Mouse (Mus musculus) embryonic facial prominence, embryonic 10.5 days (tissue): Measurements from ENCODE around the gene Csnk2b. TPM values are rescaled to one million over a fixed set of nuclear protein-coding genes. Genes with fewer than 3 reads are reported as not detected.
A peak's percentile ranks its signal among the peaks of the same experiment; 100 is the strongest.
"Not testable (repeated sequence)": the region's sequence is repeated elsewhere in the genome, so short reads cannot be mapped to it uniquely, and the experiment has no call there.

Experiments used
- DNase-seq: peaks from one replicate; pipeline ENCODE4 v3.0.0-alpha.2; 2017; ENCODE audit warnings: low spot score
- H3K27ac ChIP-seq: fragments of 300-500 bp; sonication (generic); replicated peaks from 2 replicates; pipeline ENCODE4 v1.5.1; 2016; ENCODE audit warnings: mild to moderate bottlenecking
- H3K27me3 ChIP-seq: fragments of 300-500 bp; sonication (generic); replicated peaks from 2 replicates; pipeline ENCODE4 v1.6.1; 2016; ENCODE audit warnings: low read depth, mild to moderate bottlenecking; ENCODE audit not compliant: poor library complexity, severe bottlenecking
- H3K36me3 ChIP-seq: fragments of 300-500 bp; sonication (generic); replicated peaks from 2 replicates; pipeline ENCODE4 v1.6.1; 2016; ENCODE audit warnings: mild to moderate bottlenecking, moderate library complexity
- H3K4me1 ChIP-seq: fragments of 300-500 bp; sonication (generic); 2 replicates; pipeline ENCODE4 v1.6.1; 2016
- H3K4me3 ChIP-seq: fragments of 300-500 bp; sonication (generic); 2 replicates; pipeline ENCODE4 v1.5.1; 2016; ENCODE audit warnings: mild to moderate bottlenecking, moderate library complexity
- H3K9me3 ChIP-seq: fragments of 300-500 bp; sonication (generic); 2 replicates; pipeline ENCODE4 v1.6.1; 2016; ENCODE audit warnings: mild to moderate bottlenecking
- WGBS: fragments of 180-500 bp; shearing (Covaris S2); methylation state at CpG from one replicate; pipeline ENCODE4 v1.1.7; 2016; 5-methylcytosine and 5-hydroxymethylcytosine counted together
- polyA plus RNA-seq: library from polyadenylated mRNA; unstranded; fragments of >200 nt; fragmentation: Nextera tagmentation; extraction: Ambion mirVana; gene quantifications from 2 replicates; pipeline ENCODE4 v1.2.1, GENCODE M21; 2016

Gene Csnk2b
- polyA plus RNA-seq, 1 experiment from 2014 or later = 283 TPM

- Histone ChIP-seq H3K27me3 (no peaks in the 10 kb centered on the region), H3K4me3 (peak within 1 kb of the TSS; percentile 74), H3K36me3 (peaks cover 54% of the 10 kb centered on the region), H3K9me3 (no peaks in the 10 kb centered on the region), H3K27ac (peak within 1 kb of the TSS; percentile 90), H3K4me1 (peaks cover 43% of the 10 kb centered on the region)
- DNase-seq = peak; percentile 83
- under 1% methylated on average over 36 of the region's 36 CpGs for WGBS
These were observed 4.4 kb upstream of the Csnk2b start, which contains the start of gene D17H6S53E for GRCm38 (mm10) chr17:35126206-35126611. D17H6S53E (plus strand) TSS chr17:35126373.

- no peaks in the 10 kb centered on the region for H3K27me3 ChIP-seq
- peak overlapping the region; percentile 74 for H3K4me3 ChIP-seq
- H3K4me1 ChIP-seq = peaks cover 44% of the 10 kb centered on the region
- WGBS = 33% methylated on average over 6 of the region's 6 CpGs
- H3K27ac ChIP-seq = no peak overlapping the region
- no peak for DNase-seq
- no peaks in the 10 kb centered on the region for H3K9me3 ChIP-seq
- H3K36me3 ChIP-seq = peaks cover 49% of the 10 kb centered on the region
These were observed 3.7 kb upstream of the Csnk2b start for GRCm38 (mm10) chr17:35125578-35125977.

GRCm38 (mm10) chr17:35125081-35125480, 3.2 kb upstream of the Csnk2b start:
- H3K9me3 ChIP-seq = no peaks in the 10 kb centered on the region
- no peak overlapping the region for H3K27ac ChIP-seq
- H3K4me3 ChIP-seq = peak overlapping the region; percentile 74; the same call in 1 of the 2 replicates
- DNase-seq = no peak
- H3K27me3 ChIP-seq = no peaks in the 10 kb centered on the region
- peaks cover 44% of the 10 kb centered on the region for H3K36me3 ChIP-seq
- WGBS = 98% methylated on average over 1 of the region's 1 CpGs
- H3K4me1 ChIP-seq = peaks cover 49% of the 10 kb centered on the region

- H3K27ac ChIP-seq, DNase-seq, H3K9me3 ChIP-seq, H3K27me3 ChIP-seq, H3K4me3 ChIP-seq: not testable (repeated sequence)
- H3K4me1 ChIP-seq = peaks cover 53% of the 10 kb centered on the region
- peaks cover 43% of the 10 kb centered on the region for H3K36me3 ChIP-seq
- WGBS = 92% methylated on average over 12 of the region's 12 CpGs
These were observed 2.5 kb upstream of the Csnk2b start for GRCm38 (mm10) chr17:35124261-35124896.

- not testable (repeated sequence) for H3K27ac ChIP-seq, H3K9me3 ChIP-seq, DNase-seq, H3K4me3 ChIP-seq, H3K27me3 ChIP-seq
- peaks cover 49% of the 10 kb centered on the region for H3K4me1 ChIP-seq
- peaks cover 45% of the 10 kb centered on the region for H3K36me3 ChIP-seq
- 94% methylated on average over 9 of the region's 9 CpGs for WGBS
These were observed 1.4 kb upstream of the Csnk2b start for GRCm38 (mm10) chr17:35123287-35123686.

GRCm38 (mm10) chr17:35121143-35121799, 582 bp downstream of the Csnk2b start, which contains the start of gene Gpank1:
Gpank1 (plus strand) TSS chr17:35121455.
- H3K36me3 ChIP-seq = peaks cover 54% of the 10 kb centered on the region
- H3K9me3 ChIP-seq = no peaks in the 10 kb centered on the region
- peak within 1 kb of the TSS; percentile 90 for H3K27ac ChIP-seq
- peak; percentile 99 for DNase-seq
- under 1% methylated on average over 50 of the region's 50 CpGs for WGBS
- H3K27me3 ChIP-seq = no peaks in the 10 kb centered on the region
- H3K4me3 ChIP-seq = peak within 1 kb of the TSS; percentile 98
- H3K4me1 ChIP-seq = peaks cover 33% of the 10 kb centered on the region

- H3K4me3 ChIP-seq = peak overlapping the region; percentile 98
- H3K9me3 ChIP-seq = no peaks in the 10 kb centered on the region
- H3K27ac ChIP-seq = peak overlapping the region; percentile 90
- no peak for DNase-seq
- H3K27me3 ChIP-seq = no peaks in the 10 kb centered on the region
- peaks cover 28% of the 10 kb centered on the region for H3K4me1 ChIP-seq
- peaks cover 60% of the 10 kb centered on the region for H3K36me3 ChIP-seq
- under 1% methylated on average over 33 of the region's 33 CpGs for WGBS
These were observed 1.1 kb downstream of the Csnk2b start for GRCm38 (mm10) chr17:35120745-35121142.

GRCm38 (mm10) chr17:35115046-35116019, 6.5 kb downstream of the Csnk2b start, which contains the start of gene Ly6g5b:
Ly6g5b (minus strand) TSS chr17:35115428.
- DNase-seq = peak; percentile 23
- Histone ChIP-seq H3K36me3 (peaks cover 59% of the 10 kb centered on the region), H3K4me3 (peak within 1 kb of the TSS; percentile 11; the same call in 1 of the 2 replicates)

GRCm38 (mm10) chr17:35111774-35112173, 10.1 kb downstream of the Csnk2b start:
- Histone ChIP-seq H3K27me3 (no peaks in the 10 kb centered on the region), H3K9me3 (no peaks in the 10 kb centered on the region), H3K36me3 (peaks cover 29% of the 10 kb centered on the region), H3K4me1 (no peaks in the 10 kb centered on the region), H3K4me3 (peak overlapping the region; percentile 11; the same call in 1 of the 2 replicates), H3K27ac (no peak overlapping the region)
- DNase-seq = no peak
- WGBS = 81% methylated on average over 9 of the region's 9 CpGs

More at GRCm38 (mm10) chr17:35115046-35116019, 6.5 kb downstream of the Csnk2b start, which contains the start of gene Ly6g5b:
- Histone ChIP-seq H3K9me3 (no peaks in the 10 kb centered on the region), H3K4me1 (peaks cover 6% of the 10 kb centered on the region), H3K27me3 (no peaks in the 10 kb centered on the region), H3K27ac (no peak within 1 kb of the TSS)
- WGBS = 86% methylated on average over 8 of the region's 8 CpGs

GRCm38 (mm10) chr17:35108097-35108496, 13.8 kb downstream of the Csnk2b start, which contains the start of gene Ly6g5c:
Ly6g5c (plus strand) TSS chr17:35108279.
- 85% methylated on average over 6 of the region's 6 CpGs for WGBS
- peaks cover 12% of the 10 kb centered on the region for H3K36me3 ChIP-seq
- H3K9me3 ChIP-seq = no peaks in the 10 kb centered on the region
- no peaks in the 10 kb centered on the region for H3K27me3 ChIP-seq
- H3K4me1 ChIP-seq = peaks cover 13% of the 10 kb centered on the region
- no peak for DNase-seq
- no peak within 1 kb of the TSS for H3K27ac ChIP-seq
- no peak within 1 kb of the TSS for H3K4me3 ChIP-seq

GRCm38 (mm10) chr17:35106522-35106921, 15.3 kb downstream of the Csnk2b start:
- DNase-seq = no peak
- Histone ChIP-seq H3K27ac (peak overlapping the region; percentile 74), H3K4me1 (peaks cover 13% of the 10 kb centered on the region), H3K4me3 (no peak overlapping the region; the same call in 1 of the 2 replicates), H3K9me3 (no peaks in the 10 kb centered on the region), H3K27me3 (no peaks in the 10 kb centered on the region), H3K36me3 (peaks cover 28% of the 10 kb centered on the region)
- 70% methylated on average over 3 of the region's 3 CpGs for WGBS
